Mouse (Mus musculus) yolk sac, embryonic 10.5 days (tissue): ENCODE measurements around the gene Gpa33.
"Not testable (repeated sequence)": the region's sequence is repeated elsewhere in the genome, so short reads cannot be mapped to it uniquely, and the experiment has no call there.

Experiments used
- DNase-seq: peaks from one replicate; pipeline ENCODE4 v3.0.0-alpha.2; 2017; ENCODE audit warnings: low spot score

The Gpa33 gene

DNA sequence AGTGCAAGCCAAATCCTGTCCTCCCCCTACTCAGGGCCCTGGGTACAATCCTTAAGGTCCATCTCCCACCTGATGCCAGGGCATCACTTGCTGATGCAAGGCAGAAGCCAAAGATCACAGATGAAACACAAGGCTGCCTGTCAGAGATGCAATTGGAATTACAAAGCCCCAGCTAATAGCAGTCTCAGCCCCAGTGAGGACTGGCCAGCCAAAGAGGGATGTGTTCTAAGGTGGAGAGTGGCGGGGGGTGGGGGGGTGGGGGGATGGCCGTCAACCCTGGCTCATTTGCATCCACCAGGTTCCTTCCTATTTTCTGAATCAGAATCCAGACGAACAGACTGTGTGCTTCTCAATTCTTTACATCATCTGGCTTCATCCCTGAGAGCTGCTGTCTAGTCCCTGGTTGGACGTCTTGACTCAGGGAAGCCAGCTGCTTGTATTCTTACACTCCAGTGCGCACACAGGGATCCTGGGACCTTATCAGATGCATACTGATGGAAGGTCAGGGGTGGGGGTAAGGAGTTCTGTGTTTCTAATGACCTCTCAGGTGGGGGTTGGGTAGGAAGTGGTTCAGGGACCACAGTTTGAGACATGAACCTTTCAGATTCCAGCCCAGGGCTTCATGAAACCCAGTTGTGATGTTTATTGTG lies 5.2 kb downstream of the Gpa33 start:
- no peak for DNase-seq

DNA sequence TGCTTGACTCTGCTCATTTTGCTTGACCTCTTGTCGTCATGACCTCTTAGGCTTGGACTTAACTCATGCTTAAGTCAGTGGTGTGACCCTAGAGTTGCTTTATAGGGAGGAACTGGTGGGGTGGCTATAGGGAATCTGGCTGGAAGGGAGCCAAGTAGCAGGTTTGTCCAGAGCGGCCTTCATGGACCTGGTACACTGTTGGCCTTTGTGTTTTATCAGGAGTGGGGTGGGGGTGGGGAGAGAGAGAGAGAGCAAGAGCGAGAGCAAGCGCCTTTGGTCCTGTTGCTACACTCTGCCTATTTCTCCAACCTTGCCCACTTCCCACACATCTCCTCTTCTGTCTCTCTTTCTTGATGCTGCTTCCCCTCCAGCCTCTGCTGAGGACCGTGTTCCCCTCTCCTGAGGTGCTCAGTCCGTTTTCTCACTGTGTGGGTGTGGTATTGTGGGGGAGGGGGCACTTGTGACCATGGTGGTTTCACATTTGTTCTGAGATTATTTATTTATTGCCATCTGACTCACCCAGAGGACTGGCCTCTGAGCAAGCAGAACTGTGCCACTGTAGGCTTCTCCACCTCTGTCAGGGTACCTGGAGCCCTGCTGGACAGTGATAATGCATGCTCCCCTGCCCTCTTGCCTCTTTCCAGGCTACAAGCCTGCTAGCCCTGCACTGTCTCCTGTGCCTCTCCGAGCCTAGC lies 7.4 kb downstream of the Gpa33 start:
- no peak for DNase-seq

DNA sequence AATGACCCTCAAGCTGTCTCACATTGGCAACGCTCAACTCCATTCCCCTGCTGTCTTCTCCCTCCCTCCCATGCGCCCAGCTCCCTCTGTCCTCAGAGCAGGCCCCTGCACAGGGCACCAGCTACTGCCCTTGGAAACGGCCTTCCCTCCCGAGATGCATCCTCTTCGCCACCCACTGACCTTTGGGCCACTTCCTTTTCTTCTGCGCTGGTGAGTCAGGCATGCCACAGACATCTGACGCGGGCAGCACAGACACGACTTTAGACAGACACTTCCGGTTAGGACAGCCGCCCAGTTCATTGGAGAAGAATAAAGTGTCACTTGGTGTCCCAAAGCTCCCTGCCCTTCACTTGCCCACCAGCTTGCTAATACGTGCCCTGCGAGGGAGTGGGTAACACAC lies 8.1 kb downstream of the Gpa33 start:
- no peak for DNase-seq

DNA sequence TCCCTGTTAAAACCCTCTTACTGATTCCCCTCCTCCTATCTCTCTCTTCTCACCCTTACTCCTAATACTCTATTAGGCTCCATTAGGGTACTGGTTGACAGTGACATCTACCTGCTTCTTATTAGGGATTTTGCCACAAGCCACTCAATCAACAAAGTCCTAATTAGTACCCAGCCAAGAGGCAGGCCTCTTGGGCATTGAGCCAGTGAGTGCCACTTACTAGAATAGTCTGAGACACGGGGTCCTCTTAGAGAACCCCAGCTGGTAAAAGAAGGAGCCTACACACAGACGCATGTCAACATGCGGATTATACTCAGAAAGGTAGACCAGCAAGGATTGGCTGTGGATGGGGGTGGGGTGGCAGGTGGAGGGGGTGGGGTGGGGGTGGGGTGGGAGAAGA lies 9.1 kb downstream of the Gpa33 start:
- no peak for DNase-seq

GRCm38 (mm10) chr1:166139620-166140184 lies 9.7 kb downstream of the Gpa33 start:
- no peak for DNase-seq

DNA sequence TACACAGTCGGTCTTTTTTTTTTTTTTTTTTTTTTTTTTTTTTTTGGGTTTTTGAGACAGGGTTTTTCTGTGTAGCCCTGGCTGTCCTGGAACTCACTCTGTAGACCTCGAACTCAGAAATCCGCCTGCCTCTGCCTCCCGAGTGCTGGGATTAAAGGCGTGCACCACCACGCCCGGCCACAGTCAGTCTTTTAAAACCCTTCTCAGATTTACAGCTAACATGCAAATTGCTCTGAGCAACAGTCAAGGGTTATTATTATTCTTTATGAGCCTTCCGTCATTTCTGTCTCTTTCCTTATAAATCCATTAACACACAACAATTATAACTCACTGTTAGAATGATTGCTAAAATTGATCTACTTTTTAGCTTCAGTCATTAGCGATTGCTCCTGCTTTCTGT lies 11.8 kb downstream of the Gpa33 start:
- not testable (repeated sequence) for DNase-seq

GRCm38 (mm10) chr1:166142369-166142768 lies 12.3 kb downstream of the Gpa33 start:
- no peak for DNase-seq

DNA sequence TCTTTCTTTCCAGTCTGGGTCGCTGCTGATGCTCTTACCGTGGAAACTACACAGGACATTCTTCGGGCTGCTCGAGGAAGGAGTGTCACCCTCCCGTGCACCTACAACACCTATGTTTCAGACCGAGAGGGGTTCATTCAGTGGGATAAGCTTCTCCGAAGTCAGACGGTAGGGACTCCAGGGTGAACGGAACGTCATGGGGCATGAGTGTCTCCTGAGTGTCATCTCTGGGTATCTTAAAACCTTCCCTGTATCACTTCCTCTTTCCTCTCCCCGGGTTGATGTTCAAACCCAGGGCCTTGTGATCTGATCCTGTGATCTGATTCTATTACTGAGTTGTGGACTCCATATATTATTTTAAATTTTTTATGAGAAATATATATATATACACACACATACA lies 16.6 kb downstream of the Gpa33 start:
- no peak for DNase-seq

DNA sequence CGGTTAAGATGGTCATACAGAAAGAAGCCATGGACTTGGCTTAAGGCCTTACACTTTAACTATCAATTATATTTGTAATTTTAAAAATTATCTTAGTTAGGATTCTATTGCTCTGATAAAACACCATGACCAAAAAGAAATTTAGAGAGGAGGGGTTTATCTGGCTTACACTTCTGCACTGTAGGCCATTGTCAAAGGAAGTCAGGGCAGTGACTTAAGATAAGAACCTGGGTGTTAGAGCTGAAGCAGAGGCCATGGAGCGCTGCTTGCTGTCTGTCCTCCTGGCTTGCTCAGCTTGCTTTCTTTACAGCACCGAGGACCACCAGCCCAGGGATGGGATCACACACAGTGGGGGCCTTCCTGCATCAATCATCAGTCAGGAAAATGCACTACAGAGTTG lies 17.6 kb downstream of the Gpa33 start:
- no peak for DNase-seq

GRCm38 (mm10) chr1:166149441-166149840 lies 19.4 kb downstream of the Gpa33 start:
- DNase-seq, result no peak

- no peak for DNase-seq
These were observed 20.0 kb downstream of the Gpa33 start for GRCm38 (mm10) chr1:166150035-166150434.

- DNase-seq, result no peak
These were observed 21.3 kb downstream of the Gpa33 start for GRCm38 (mm10) chr1:166151341-166151740.

- DNase-seq, result no peak
These were observed 22.0 kb downstream of the Gpa33 start for GRCm38 (mm10) chr1:166152034-166152433.

DNA sequence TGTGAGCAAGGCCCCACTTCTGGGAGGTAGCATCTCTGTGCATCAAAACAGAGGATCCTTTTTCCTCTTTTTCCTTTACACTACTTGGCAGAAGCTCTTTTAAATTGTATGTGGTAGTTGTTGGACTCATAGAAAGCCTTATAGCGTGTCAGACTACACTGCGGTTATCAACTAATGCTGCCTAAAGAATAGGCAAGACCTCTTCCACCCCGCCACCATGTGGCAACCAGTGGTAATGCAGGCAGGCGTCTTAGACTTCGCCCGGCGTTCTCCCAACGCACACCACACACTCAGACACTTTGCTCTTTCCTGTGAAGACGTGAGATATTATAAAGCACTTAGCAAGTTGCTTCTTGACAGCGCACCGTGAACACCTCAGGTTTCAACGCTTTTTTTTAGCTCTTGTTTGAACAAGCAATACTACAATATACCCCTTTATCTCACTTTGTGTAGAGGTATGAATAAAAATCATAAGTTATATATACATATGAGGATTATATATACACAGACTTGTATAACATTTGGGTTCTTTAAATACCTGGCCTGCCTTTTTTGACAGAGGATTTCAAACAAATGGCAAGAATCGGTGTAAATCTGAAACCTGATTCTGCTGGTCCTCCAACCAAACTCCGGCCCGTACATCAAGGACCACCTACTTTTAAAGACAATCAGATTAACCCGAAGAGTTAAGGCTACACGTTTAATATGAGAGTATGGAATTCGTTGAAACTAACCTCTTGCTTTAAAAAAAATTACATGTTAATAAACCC lies 23.5 kb downstream of the Gpa33 start:
- peak; percentile 68 for DNase-seq

DNA sequence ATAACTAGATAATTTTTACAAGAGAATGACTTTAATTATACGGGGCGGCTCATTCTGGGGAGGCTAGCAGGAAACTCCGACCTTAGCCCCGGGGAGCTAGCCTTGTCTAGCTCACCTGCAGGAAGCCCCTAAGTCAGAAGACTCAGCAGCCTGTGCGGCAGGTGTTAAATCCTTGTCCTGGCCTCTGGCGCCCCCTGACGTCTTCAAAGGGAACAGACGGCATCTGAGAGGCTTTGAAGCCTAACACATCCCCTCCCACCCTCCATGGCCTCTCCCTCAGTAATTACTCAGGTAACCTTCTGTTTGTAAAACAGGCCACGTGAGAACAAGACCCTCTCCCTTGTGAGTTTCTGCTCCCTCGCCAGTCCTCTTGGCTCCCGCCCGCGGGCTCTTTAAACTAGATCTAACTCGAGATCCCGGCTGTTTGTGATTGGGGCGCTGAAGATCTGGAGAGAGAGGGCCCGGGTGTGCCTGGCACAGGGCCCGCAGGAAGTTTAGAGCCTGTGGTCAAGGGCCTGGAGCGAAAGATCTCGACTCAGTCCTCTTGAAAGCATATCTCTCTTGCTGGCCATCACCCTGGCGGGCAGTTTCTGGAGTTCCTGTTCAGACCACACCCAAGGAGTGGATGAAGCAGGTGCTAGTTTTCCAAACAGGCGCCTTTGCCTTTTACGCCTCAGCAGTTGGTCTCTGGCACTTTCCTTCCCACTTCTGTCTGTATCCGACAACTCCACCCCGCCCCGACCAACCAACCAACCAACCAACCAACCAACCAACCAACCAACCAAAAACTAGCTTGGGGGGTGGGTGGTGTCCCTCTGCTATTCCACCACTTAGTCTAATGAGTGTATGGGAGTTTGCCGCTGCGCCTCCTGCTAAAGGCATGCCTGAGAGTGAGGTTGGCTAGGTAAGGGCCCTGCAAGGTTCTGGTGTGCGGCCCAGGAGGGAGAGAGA lies 24.4 kb downstream of the Gpa33 start:
- peak; percentile 62 for DNase-seq

DNA sequence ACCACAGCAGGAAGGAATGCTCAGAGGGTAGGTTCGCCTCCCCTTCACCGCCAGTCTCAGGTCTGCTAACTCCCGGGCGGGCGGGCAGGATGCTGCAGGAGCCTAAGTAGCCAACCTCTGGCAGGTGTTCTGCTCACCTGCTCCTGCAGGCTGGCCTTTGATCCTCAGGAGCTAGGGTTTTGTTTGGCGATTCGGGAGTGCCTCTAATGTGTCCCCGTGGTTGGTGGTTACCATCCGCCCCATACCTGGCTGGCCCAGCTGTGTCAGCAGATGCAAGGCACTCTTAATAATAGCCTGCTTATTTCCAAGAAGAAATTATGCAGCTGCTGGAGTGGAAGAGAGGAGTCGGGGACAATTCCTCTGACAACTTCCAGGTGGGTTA lies 25.1 kb downstream of the Gpa33 start:
- no peak for DNase-seq

DNA sequence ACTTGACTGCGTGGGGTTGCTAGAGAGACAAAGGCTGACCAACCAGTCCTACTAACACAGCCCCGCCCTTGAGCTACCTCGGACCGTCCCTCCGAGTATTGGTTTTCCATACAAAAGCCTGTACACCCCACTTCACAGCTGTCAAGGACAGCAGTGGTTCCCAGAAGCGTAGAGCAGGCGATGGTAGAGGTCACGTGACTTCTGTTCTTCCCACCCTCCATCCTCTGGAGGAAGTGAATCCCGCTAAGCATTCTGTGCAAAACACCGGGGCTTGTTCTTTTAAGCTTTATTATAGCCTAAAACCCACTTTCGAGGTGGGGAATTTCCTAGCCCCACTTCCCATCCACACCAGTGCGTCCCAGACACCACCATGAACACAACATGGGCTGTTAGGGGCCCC lies 27.7 kb downstream of the Gpa33 start:
- DNase-seq, result no peak

GRCm38 (mm10) chr1:166158664-166159063 lies 28.6 kb downstream of the Gpa33 start:
- no peak for DNase-seq

GRCm38 (mm10) chr1:166160111-166160510 lies 30.1 kb downstream of the Gpa33 start:
- DNase-seq, result no peak

DNA sequence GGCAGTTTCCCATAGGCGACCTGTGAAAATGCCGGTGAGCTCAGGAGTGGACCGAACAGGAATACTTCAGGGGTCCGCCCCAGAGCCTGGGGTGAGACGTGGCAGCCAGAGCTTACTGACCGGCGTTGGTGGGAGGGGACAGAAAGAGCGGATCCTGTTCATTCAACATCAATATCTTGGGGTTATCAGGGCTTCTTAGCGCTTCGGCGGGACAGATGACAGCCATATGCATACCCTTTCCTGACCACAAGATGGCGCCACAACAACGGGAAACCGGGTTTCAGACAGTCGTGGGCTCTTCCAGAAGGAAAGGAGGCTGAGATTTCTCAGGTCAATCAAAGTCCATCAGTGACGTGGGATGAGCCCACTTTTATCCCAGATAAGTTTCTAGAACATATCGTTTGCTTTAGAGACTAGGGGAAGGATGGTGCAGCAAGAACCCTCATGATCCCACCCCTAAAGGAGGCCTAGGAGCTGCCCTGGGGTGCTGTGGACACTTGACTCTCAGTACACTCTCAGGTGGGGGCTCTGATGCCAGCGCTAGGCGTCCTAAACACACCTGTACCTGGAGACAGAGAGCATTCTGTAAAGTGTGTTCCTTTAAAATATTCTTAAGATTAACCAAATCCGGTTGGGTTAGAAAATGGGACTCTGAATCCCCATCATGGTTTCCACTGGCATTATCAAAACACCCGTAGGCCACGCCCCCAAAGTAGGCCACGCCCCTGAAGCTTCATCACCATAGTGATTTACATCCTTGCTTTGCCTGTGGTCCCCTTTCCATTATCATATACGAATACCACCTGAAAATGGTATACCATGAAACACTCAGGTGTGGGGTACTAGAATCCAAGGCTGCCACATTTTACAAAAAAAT lies 30.8 kb downstream of the Gpa33 start:
- DNase-seq, result peak; percentile 56

- DNase-seq, result no peak
These were observed 34.5 kb downstream of the Gpa33 start for GRCm38 (mm10) chr1:166164580-166164979.
